Mouse (Mus musculus) testis, adult 2 months (tissue): ENCODE results near the gene Usp37.

ENCODE experiments used
- CTCF ChIP-seq: fragments of 200-500 bp; IDR thresholded peaks from 2 replicates; pipeline ENCODE4 v1.5.1; 2012; ENCODE audit warnings: low read depth, mild to moderate bottlenecking, inconsistent platforms, low read length, moderate library complexity; ENCODE audit not compliant: control insufficient read depth, insufficient read depth, insufficient replicate concordance
- POLR2A ChIP-seq: fragments of 200-500 bp; IDR thresholded peaks from 2 replicates; pipeline ENCODE4 v1.6.1; 2012; ENCODE audit warnings: low read depth, mild to moderate bottlenecking, inconsistent platforms, low read length, moderate library complexity; ENCODE audit not compliant: control insufficient read depth

DNA sequence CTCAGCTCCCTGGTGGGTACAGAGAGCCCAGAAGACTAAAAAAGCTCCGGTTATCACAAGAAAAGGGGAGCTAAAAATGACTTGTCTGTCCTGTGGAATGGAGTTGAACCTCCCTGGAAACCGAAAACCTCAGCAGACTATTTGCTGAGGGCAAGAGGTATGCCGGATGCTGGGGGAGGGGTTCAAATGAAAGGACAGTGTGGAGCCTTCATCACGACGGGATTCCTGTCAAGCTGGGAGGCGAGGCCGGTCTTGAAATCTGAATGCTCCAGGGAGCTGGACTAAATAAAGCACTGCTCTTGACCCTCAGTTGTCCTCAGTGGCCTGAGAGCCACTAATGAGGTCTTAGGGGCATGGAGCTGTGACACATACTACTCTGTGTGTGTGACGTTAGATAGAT, 120.9 kb downstream of the Usp37 start:
- no peak for TF ChIP-seq CTCF
- no peak for TF ChIP-seq POLR2A
